Mouse (Mus musculus) ovary, postnatal 14 days (tissue): ENCODE measurements around the gene Cdkn1a.

ENCODE experiments used
- DNase-seq: peaks from one replicate; pipeline ENCODE4 v3.0.0; 2022; ENCODE audit warnings: low spot score

The Cdkn1a gene

DNA sequence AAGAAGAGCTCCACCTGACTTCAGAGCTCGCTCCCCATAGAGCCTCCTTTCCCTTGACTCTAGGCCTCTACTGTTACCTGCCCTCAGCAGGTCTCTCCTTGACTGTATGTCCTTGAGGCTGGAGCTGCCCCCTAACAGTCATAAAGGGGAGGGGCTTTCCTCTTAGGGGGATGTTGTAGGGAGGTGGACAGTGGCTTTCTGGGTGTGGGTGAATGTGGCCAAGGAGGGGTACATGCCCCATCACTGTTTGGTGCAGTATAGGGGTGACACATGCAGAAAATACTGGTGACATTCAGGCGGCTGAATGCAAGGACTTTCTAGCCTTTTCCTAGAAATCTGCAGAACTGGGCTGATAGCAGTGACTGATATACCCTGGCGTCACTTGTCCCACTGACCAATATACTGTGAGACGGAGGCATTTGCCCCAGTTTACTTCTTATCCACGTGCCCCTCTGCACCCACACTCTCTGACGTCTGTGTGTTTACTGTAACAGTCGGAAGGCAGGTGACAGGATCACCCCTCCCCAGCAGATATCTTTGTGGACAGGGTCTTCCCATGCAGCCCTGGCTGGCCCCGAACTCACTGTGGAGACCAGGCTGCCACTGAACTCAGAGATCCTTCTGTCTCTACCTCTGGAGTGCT lies 26.4 kb downstream of the Cdkn1a start:
- DNase-seq = no peak

DNA sequence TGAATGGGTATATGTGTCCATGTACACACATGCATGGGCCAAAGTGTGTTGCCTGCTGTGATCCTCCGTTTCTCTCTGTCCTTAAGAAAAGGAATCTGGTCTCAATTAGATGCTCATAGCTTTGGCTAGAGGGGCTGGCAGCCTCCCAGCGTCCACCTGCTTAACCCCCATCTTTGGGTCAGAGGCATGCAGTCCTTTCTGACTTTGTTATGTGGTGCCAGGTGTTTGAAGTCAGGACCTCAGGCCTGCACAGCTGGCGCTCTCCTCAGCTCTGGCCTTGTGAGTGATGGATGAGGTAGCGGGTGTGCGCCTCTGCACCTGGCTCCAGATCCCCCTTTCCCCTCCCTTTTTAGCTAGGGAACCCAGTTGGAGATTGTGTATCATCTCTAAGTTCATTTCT lies 27.3 kb downstream of the Cdkn1a start:
- no peak for DNase-seq

DNA sequence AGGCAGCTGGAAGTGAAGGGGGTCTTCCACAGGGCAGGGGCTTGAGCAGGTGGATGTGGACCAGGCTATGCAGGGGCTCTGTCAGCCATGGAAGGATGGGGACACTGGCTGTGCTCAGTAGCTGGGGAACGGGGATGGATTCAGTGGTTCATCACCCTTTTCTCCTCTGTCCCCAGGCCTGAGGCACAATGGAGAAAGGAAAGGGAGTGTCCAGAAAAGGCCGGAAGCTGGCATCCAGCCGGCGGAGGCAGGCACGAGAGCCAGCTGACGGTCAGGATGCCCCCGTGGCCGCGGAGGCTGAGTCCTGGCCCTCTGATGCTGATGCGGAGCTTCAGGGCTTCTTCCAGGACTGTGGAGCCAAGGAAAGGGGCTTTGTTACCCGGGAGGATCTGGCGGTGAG lies 29.9 kb downstream of the Cdkn1a start:
- DNase-seq = no peak

DNA sequence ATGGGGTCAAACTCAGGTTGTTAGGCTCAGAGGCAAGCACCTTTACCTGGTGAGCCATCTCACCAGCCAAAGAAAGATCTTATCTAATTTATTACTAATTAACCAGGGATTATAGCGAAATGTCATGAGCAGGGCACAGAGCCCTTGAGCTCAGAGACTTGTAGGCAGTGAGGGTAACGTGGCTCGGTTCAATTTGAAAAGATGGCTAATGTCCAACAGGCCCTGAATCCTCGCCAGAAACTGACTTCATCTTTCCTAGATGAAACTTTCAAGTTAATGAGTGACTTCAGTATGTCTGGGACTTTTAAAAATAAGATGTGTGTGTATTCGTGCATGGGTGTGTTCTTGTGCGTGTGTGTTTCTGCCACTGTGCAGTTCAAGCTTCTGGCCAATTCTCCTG lies 32.0 kb downstream of the Cdkn1a start:
- DNase-seq = no peak

DNA sequence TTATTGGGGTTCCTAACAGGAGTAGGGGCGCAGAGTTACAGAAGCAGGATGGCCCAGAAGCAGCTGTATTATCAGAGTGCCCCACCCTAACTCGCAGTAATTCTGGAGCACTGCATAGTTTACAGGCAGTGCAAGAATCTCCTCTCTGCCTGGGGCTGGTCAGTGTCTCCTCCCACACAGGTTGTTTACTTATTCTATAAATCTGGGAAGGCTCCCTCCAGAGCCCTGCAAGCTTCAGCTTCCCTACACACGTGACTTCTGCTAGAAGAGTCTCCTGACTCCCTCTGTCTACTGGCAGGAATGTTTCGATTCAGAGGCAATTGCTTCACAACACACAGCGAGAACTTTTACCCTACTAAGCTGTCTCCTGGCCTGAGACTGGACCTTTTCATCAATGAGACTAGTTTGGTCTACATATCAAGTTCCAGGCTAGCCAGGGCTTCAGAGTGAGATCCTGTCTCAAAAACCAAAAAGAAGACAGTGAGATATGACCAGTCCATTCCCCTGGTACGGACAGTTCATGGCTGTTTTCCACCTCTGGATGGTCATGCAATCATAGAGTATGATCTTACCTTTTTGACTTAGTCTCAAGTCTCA lies 32.9 kb downstream of the Cdkn1a start:
- DNase-seq = no peak

DNA sequence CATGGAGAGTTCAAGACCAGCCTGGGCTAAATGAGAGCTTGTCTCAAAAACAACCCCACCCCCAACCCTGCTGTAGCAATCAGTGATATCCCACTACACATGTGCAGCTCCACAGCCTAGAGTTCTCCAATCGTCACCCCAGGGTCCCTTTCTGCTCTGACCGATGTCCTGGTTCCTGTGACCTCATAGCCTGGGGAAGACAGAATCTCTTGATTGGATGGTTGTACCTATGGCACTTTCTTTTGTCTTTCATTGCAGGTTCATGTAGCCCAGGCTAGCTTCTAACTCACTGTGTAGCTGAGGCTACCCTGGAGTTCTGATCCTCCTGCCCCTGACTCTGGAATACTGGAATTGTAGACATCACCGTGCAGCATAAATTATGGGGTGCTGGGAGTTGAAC lies 35.8 kb downstream of the Cdkn1a start:
- DNase-seq = no peak

DNA sequence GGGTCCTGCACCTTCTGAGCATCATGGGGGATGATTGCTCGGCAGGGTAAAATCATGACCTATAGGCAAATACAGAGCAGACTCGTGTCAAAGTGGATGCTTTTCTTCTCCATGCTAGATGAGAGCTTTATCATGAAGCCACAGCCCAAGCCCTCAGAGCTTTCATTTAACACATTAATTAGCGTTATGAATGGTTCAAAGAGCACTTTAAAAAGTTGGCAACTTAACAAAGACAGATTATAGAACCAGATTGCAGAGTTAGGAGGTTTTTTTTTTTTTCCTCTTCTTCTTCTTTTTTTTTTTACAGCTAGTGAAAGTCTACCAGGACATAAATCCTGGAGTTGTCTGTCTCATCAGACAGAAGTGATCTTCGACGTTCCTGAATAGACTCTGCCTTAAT lies 38.6 kb downstream of the Cdkn1a start:
- no peak for DNase-seq

DNA sequence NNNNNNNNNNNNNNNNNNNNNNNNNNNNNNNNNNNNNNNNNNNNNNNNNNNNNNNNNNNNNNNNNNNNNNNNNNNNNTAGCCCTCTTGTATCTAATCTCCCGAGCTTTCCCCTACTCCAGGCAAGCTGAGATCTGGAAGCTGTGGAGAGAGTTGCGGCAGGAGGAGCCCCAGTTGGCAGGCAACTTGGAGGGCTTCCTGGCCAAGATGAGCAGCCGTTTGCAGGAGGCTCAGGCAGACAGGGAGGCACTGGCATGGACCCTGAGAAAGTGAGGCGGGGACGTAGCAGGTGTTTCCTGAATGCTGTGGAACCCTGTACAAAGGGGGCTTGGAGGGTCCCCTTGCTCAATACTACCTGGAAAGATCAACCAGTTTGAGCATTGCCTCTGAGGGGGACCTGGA lies 44.3 kb downstream of the Cdkn1a start:
- no peak for DNase-seq

DNA sequence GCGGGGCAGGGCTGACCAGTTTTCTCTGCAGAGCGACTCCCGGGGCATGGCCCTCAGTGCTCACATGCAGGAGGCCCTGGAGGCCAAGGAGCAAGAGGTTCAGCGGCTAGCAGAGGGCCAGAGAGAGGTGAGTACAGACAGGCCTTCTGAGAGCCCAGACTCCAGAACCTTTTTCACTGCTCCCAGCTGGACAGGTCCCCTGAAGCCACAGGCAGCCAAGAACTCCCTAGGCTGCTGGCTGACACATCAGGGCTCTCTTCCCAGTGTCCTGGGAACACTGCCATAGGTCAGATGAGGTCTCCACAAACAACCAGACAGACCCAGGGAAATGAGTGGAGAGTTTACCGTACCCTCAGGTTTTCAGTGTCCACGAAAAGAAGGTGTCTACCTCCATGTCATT lies 45.5 kb downstream of the Cdkn1a start:
- DNase-seq = peak; percentile 81

DNA sequence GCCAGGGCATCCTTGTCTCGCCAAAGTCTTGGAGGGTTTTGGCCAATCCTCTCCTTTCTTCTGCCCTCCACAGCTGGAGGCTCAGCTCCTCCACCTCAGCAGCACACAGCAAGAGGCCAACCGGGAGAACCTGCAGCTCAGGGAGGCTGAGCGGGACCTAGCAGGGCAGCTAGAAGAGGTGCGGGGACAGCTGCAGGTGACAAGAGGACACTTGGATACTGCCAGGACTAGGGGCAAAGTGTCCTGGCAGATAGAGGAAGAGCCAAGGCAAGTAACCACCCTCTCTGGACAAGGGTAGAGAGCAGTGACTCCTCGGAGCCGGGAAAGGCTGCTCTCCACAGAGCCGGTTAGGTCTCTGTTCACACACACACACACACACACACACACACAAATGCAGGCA lies 47.1 kb downstream of the Cdkn1a start:
- no peak for DNase-seq

DNA sequence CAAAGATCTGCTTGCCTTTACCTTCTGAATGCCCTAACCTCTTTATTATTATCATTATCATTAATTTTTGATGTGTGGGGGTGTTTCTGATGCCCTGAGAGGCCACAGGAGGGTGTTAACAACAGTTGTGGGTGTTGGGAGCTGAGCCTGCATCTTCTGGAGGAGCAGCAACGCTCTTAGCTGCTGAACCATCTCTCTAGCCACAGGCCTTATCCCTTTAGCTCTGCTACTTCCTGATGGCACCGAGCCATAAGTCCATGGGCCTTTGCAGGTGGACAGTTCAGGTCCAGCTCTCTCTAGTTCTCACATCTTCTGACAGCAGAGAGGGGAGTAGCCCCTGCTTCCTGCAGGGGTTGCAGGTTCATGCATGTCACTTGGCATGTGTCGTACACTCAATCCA lies 50.8 kb downstream of the Cdkn1a start:
- no peak for DNase-seq

DNA sequence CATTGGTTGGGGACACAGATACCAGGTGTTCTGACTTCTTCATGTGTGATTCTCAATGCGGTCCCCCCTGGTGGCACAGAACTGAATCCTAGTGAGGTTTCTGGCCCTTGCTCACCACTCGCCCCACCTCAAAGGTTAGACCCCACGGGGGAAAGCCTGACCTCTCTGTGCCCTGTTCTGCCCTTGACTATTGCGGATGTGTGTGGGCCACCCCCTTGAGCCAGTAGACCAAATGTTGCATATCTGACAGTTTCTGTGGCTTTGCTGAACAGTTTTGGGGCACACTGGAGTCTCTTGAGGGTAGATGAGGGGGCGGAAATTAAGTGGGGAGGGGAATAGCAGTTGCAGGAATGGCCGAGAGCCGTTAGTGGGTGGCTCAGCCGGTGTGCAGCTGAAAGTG lies 52.5 kb downstream of the Cdkn1a start:
- DNase-seq = no peak

DNA sequence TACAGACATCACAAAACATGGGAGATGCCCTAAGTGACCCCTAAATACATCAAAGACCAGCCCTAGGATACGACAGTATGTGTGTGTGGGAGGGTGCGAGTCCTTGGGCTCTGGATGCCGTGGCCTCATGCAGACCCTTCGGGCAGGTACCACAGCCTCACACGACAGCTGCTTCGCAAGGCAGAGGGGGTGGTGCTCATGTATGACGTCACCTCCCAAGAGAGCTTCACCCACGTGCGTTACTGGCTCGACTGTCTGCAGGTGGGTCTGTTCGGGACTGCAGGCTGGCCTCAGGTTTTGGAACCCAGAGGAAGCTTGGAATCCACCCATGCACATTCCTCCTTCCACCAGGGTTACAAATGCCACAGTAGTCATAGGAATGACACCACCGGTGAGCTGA lies 54.3 kb downstream of the Cdkn1a start:
- no peak for DNase-seq

DNA sequence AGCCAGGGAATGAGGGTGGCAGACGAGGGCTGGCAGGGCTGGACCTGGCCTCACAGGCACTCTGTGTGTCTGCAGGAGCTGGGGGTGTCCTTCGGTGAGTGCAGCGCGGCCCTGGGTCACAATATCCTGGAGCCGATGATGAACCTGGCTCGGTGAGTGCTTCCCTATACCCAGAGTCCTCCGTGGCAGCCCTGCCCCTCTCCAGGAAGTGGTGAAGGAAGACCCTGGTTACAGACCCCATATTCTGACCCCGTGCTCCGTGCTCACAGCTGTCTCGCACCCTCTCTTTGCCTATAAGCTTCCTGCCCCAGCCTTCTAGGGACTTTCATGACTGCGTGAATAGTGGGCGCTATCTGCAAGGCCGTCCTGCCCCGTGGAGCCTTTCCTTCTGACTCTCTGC lies 56.5 kb downstream of the Cdkn1a start:
- no peak for DNase-seq

DNA sequence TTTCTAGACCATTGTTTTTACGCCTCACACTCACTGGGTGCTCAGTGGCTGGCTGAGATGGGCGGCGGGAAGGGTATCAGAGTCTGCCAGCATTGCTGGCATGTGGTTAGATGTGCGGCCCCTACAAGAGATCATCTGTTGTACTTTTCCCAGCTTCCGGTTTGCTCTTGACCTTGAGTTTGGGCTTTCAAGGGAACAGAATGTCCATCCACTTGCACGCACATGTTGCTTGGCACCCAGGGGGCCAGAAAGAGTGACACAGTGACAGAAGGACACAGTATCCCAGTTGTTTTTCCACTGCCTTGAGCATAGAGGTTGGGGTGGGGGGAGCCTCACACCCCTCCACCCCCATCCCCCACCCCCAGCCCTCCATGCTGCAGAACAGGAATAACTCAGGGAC lies 57.0 kb downstream of the Cdkn1a start:
- DNase-seq = no peak

DNA sequence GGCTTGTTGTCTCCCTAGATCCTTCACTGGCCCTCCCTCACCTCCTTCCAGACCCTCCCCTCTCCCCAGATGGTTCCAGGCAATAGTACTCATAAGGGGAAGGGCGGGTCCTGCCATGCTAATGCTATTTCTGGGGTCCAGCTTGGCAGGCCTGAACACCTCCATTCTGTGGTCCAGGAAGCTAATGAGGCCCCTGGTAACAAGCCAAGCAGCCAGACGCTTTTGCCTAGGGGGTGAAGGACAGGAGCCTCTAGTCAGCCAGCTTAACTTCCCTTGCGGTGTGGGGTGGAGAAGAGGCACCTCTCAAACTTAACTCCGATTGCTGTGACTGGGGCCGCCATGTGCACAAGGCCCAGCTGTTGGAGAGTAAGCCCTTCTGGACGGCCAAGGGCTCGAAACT lies 59.0 kb downstream of the Cdkn1a start:
- no peak for DNase-seq
